Mouse (Mus musculus) common myeloid progenitor, adult 5-6 weeks (primary cell): ENCODE measurements around the gene Cd5. TPM values are rescaled to one million over a fixed set of nuclear protein-coding genes. Genes with fewer than 3 reads are reported as not detected.

Experiments
- ATAC-seq: replicated peaks from 2 replicates; pipeline ENCODE4 v1.8.0; 2016; ENCODE audit warnings: low read depth, mild to moderate bottlenecking, moderate TSS enrichment, inconsistent platforms; ENCODE audit not compliant: poor library complexity, severe bottlenecking
- total RNA-seq: library from RNA; stranded (forward); fragments of 200-1000, 187-1606 nt; gene quantifications from 2 replicates; pipeline ENCODE4 v1.2.3, GENCODE M21; 2017

Gene Cd5
- total RNA-seq, 1 experiment from 2014 or later: not detected

- no peak for ATAC-seq
These were observed 5.2 kb downstream of the Cd5 start for GRCm38 (mm10) chr19:10733501-10734127.

- ATAC-seq: no peak
These were observed 6.1 kb downstream of the Cd5 start for GRCm38 (mm10) chr19:10732741-10733140.

- ATAC-seq: no peak
These were observed 6.8 kb downstream of the Cd5 start for GRCm38 (mm10) chr19:10731975-10732374.

- ATAC-seq: no peak
These were observed 8.3 kb downstream of the Cd5 start for GRCm38 (mm10) chr19:10730469-10730868.

- ATAC-seq: no peak
These were observed 8.9 kb downstream of the Cd5 start for GRCm38 (mm10) chr19:10729889-10730288.

- ATAC-seq: no peak
These were observed 14.0 kb downstream of the Cd5 start for GRCm38 (mm10) chr19:10724629-10725363.

- ATAC-seq: no peak
These were observed 15.2 kb downstream of the Cd5 start for GRCm38 (mm10) chr19:10723649-10724048.

GRCm38 (mm10) chr19:10723084-10723483 is 15.7 kb downstream of the Cd5 start:
- no peak for ATAC-seq

GRCm38 (mm10) chr19:10721064-10721463 is 17.7 kb downstream of the Cd5 start:
- peak; percentile 46 for ATAC-seq

- ATAC-seq: no peak
These were observed 18.3 kb downstream of the Cd5 start for GRCm38 (mm10) chr19:10720524-10720923.

- ATAC-seq: no peak
These were observed 19.1 kb downstream of the Cd5 start for GRCm38 (mm10) chr19:10719751-10720150.

GRCm38 (mm10) chr19:10718251-10718775 is 20.5 kb downstream of the Cd5 start:
- ATAC-seq: no peak

- ATAC-seq: no peak
These were observed 23.3 kb downstream of the Cd5 start for GRCm38 (mm10) chr19:10715476-10715875.

- ATAC-seq: peak; percentile 48; the same call in 1 of the 2 replicates
These were observed 23.9 kb downstream of the Cd5 start for GRCm38 (mm10) chr19:10714682-10715475.

- no peak for ATAC-seq
These were observed 24.6 kb downstream of the Cd5 start for GRCm38 (mm10) chr19:10714168-10714567.

- ATAC-seq: no peak
These were observed 25.3 kb downstream of the Cd5 start for GRCm38 (mm10) chr19:10713551-10713950.

- ATAC-seq: no peak
These were observed 26.2 kb downstream of the Cd5 start for GRCm38 (mm10) chr19:10712646-10713045.

GRCm38 (mm10) chr19:10712194-10712593 is 26.6 kb downstream of the Cd5 start:
- ATAC-seq: no peak

GRCm38 (mm10) chr19:10710751-10711150 is 28.1 kb downstream of the Cd5 start:
- no peak for ATAC-seq

GRCm38 (mm10) chr19:10710088-10710511 is 28.7 kb downstream of the Cd5 start:
- peak; percentile 73 for ATAC-seq
